Mouse (Mus musculus) gastrocnemius, postnatal 25 days (tissue): ENCODE measurements around the gene Ndufv3. TPM values are rescaled to one million over a fixed set of nuclear protein-coding genes. Genes with fewer than 3 reads are reported as not detected.
"Not testable (repeated sequence)": the region's sequence is repeated elsewhere in the genome, so short reads cannot be mapped to it uniquely, and the experiment has no call there.

ENCODE experiments used
- DNase-seq: peaks from one replicate; pipeline ENCODE4 v3.0.0; 2022
- total RNA-seq, 2 experiments: library from RNA; stranded (reverse); gene quantifications; 1 replicate in 1 of 2; 2 replicates in 1 of 2; pipeline ENCODE4 v1.2.3; 2021

The Ndufv3 gene
- total RNA-seq, 2 experiments from 2014 or later, result 458 to 461 TPM

GRCm38 (mm10) chr17:31511792-31512495 is 8.0 kb upstream of the Ndufv3 start:
- DNase-seq, result peak; percentile 80

- no peak for DNase-seq
Observed at GRCm38 (mm10) chr17:31512593-31512992, 7.3 kb upstream of the Ndufv3 start.

- DNase-seq, result no peak
Observed at GRCm38 (mm10) chr17:31514696-31515095, 5.2 kb upstream of the Ndufv3 start.

- no peak for DNase-seq
Observed at GRCm38 (mm10) chr17:31519344-31519945, 470 bp upstream of the Ndufv3 start.

GRCm38 (mm10) chr17:31520895-31521294 is 980 bp downstream of the Ndufv3 start:
- peak; percentile 50 for DNase-seq

- no peak for DNase-seq
Observed at GRCm38 (mm10) chr17:31521948-31522347, 2.0 kb downstream of the Ndufv3 start.

- no peak for DNase-seq
Observed at GRCm38 (mm10) chr17:31525114-31525513, 5.2 kb downstream of the Ndufv3 start.

GRCm38 (mm10) chr17:31525816-31526215 is 5.9 kb downstream of the Ndufv3 start:
- DNase-seq, result no peak

- no peak for DNase-seq
Observed at GRCm38 (mm10) chr17:31529314-31529713, 9.4 kb downstream of the Ndufv3 start.

GRCm38 (mm10) chr17:31531441-31532158 is 11.7 kb downstream of the Ndufv3 start:
- DNase-seq, result no peak

GRCm38 (mm10) chr17:31532331-31532730 is 12.4 kb downstream of the Ndufv3 start:
- DNase-seq, result not testable (repeated sequence)

- no peak for DNase-seq
Observed at GRCm38 (mm10) chr17:31535358-31535757, 15.4 kb downstream of the Ndufv3 start.

- peak; percentile 70 for DNase-seq
Observed at GRCm38 (mm10) chr17:31535871-31536629, 16.1 kb downstream of the Ndufv3 start.

GRCm38 (mm10) chr17:31540101-31540500 is 20.2 kb downstream of the Ndufv3 start:
- no peak for DNase-seq

- DNase-seq, result no peak
Observed at GRCm38 (mm10) chr17:31540809-31541459, 21.0 kb downstream of the Ndufv3 start.

- peak; percentile 58 for DNase-seq
Observed at GRCm38 (mm10) chr17:31541460-31541831, 21.5 kb downstream of the Ndufv3 start.

GRCm38 (mm10) chr17:31543574-31543973 is 23.7 kb downstream of the Ndufv3 start:
- DNase-seq, result no peak

GRCm38 (mm10) chr17:31546444-31547196 is 26.7 kb downstream of the Ndufv3 start:
- peak; percentile 63 for DNase-seq

GRCm38 (mm10) chr17:31547974-31548373 is 28.1 kb downstream of the Ndufv3 start:
- DNase-seq, result no peak

GRCm38 (mm10) chr17:31549389-31549788 is 29.5 kb downstream of the Ndufv3 start:
- DNase-seq, result no peak

GRCm38 (mm10) chr17:31552601-31553000 is 32.7 kb downstream of the Ndufv3 start:
- not testable (repeated sequence) for DNase-seq
